Mouse (Mus musculus) bone marrow macrophage, adult 2 months (primary cell): ENCODE data around the gene Apoh. TPM values are rescaled to one million over a fixed set of nuclear protein-coding genes. Genes with fewer than 3 reads are reported as not detected.
A peak's percentile ranks its signal among the peaks of the same experiment; 100 is the strongest.

Experiments used
- H3K27ac ChIP-seq: 2 replicates; pipeline ENCODE4 v1.5.1; 2012; ENCODE audit warnings: low read depth, low read length; ENCODE audit not compliant: insufficient read depth
- H3K4me1 ChIP-seq: 2 replicates; pipeline ENCODE4 v1.6.1; 2012; ENCODE audit warnings: low read length; ENCODE audit not compliant: control insufficient read depth, insufficient read depth
- H3K4me3 ChIP-seq: 2 replicates; pipeline ENCODE4 v1.5.1; 2012; ENCODE audit warnings: mild to moderate bottlenecking, low read length, moderate library complexity; ENCODE audit not compliant: insufficient read depth
- CTCF ChIP-seq: IDR thresholded peaks from 2 replicates; pipeline ENCODE4 v1.5.1; 2012; ENCODE audit warnings: low read depth, mild to moderate bottlenecking, low read length, moderate library complexity
- POLR2A ChIP-seq: IDR thresholded peaks from 2 replicates; pipeline ENCODE4 v1.6.1; 2012; ENCODE audit warnings: mild to moderate bottlenecking, low read depth, low read length, borderline replicate concordance
- polyA plus RNA-seq: library from polyadenylated mRNA; stranded (reverse); fragments of >200 nt; gene quantifications from 2 replicates; pipeline ENCODE4 v1.2.4, GENCODE M21; 2012; ENCODE audit not compliant: missing spikeins, insufficient read depth, insufficient read length

Apoh gene
- polyA plus RNA-seq, 1 experiment = not detected

- H3K4me3 ChIP-seq = no peak overlapping the region
- no peak for TF ChIP-seq CTCF
- TF ChIP-seq POLR2A = no peak
- H3K27ac ChIP-seq = no peak overlapping the region
- no peaks in the 10 kb centered on the region for H3K4me1 ChIP-seq
These were observed 12.3 kb upstream of the Apoh start for GRCm38 (mm10) chr11:108330818-108331217.

GRCm38 (mm10) chr11:108333006-108333405 lies 10.1 kb upstream of the Apoh start:
- Histone ChIP-seq H3K4me3 (no peak overlapping the region), H3K4me1 (no peaks in the 10 kb centered on the region), H3K27ac (no peak overlapping the region)
- no peak for TF ChIP-seq POLR2A
- no peak for TF ChIP-seq CTCF

- TF ChIP-seq POLR2A = no peak
- no peak for TF ChIP-seq CTCF
- no peak overlapping the region for H3K4me3 ChIP-seq
- no peaks in the 10 kb centered on the region for H3K4me1 ChIP-seq
- no peak overlapping the region for H3K27ac ChIP-seq
These were observed 9.4 kb upstream of the Apoh start for GRCm38 (mm10) chr11:108333583-108334379.

- Histone ChIP-seq H3K27ac (no peak overlapping the region), H3K4me1 (no peaks in the 10 kb centered on the region), H3K4me3 (no peak overlapping the region)
- no peak for TF ChIP-seq POLR2A
- TF ChIP-seq CTCF = no peak
These were observed 8.5 kb upstream of the Apoh start for GRCm38 (mm10) chr11:108334658-108335057.

GRCm38 (mm10) chr11:108335536-108335935 lies 7.6 kb upstream of the Apoh start:
- TF ChIP-seq CTCF (no peak), POLR2A (no peak)
- Histone ChIP-seq H3K27ac (no peak overlapping the region), H3K4me3 (no peak overlapping the region), H3K4me1 (no peaks in the 10 kb centered on the region)

GRCm38 (mm10) chr11:108336445-108336844 lies 6.7 kb upstream of the Apoh start:
- TF ChIP-seq CTCF = no peak
- no peak for TF ChIP-seq POLR2A
- H3K27ac ChIP-seq = no peak overlapping the region
- H3K4me3 ChIP-seq = no peak overlapping the region
- no peaks in the 10 kb centered on the region for H3K4me1 ChIP-seq

GRCm38 (mm10) chr11:108340293-108340692 lies 2.9 kb upstream of the Apoh start:
- TF ChIP-seq CTCF (no peak), POLR2A (no peak)
- H3K4me1 ChIP-seq = no peaks in the 10 kb centered on the region; the same call in 1 of the 2 replicates
- H3K27ac ChIP-seq = no peak overlapping the region
- H3K4me3 ChIP-seq = no peak overlapping the region

- Histone ChIP-seq H3K27ac (no peak overlapping the region), H3K4me1 (no peaks in the 10 kb centered on the region; the same call in 1 of the 2 replicates), H3K4me3 (no peak overlapping the region)
- TF ChIP-seq CTCF (no peak), POLR2A (no peak)
These were observed 1.4 kb upstream of the Apoh start for GRCm38 (mm10) chr11:108341783-108342182.

- H3K4me1 ChIP-seq = no peaks in the 10 kb centered on the region; the same call in 1 of the 2 replicates
- H3K27ac ChIP-seq = no peak within 1 kb of the TSS
- TF ChIP-seq CTCF (no peak), POLR2A (no peak)
- H3K4me3 ChIP-seq = peak within 1 kb of the TSS; percentile 73
These were observed 772 bp downstream of the Apoh start, which contains the start of gene Prkca for GRCm38 (mm10) chr11:108343789-108344462. Prkca (minus strand) TSS chr11:108343928.

- Histone ChIP-seq H3K4me1 (no peaks in the 10 kb centered on the region; the same call in 1 of the 2 replicates), H3K27ac (no peak overlapping the region), H3K4me3 (no peak overlapping the region)
- TF ChIP-seq POLR2A = no peak
- no peak for TF ChIP-seq CTCF
These were observed 1.6 kb downstream of the Apoh start for GRCm38 (mm10) chr11:108344759-108345158.
